Mouse (Mus musculus) cerebellum, adult 2 months (tissue): ENCODE measurements around the gene Mrtfa. TPM values are rescaled to one million over a fixed set of nuclear protein-coding genes. Genes with fewer than 3 reads are reported as not detected.

Experiments
- DNase-seq, 2 experiments: peaks; one replicate each; pipeline ENCODE4 v3.0.0; 2021
- H3K27ac ChIP-seq: fragments of 200-500 bp; 2 replicates; pipeline ENCODE4 v1.5.1; 2012; ENCODE audit warnings: low read length, control low read depth, inconsistent platforms; ENCODE audit not compliant: insufficient read depth
- H3K27me3 ChIP-seq: fragments of 200-500 bp; 2 replicates; pipeline ENCODE4 v1.6.1; 2012; ENCODE audit warnings: inconsistent platforms, mild to moderate bottlenecking, low read length, moderate library complexity; ENCODE audit not compliant: control insufficient read depth, insufficient read depth
- H3K4me1 ChIP-seq: fragments of 200-500 bp; 2 replicates; pipeline ENCODE4 v1.6.1; 2011; ENCODE audit warnings: low read length; ENCODE audit not compliant: control insufficient read depth, insufficient read depth
- H3K4me3 ChIP-seq: fragments of 200-500 bp; replicated peaks from 2 replicates; pipeline ENCODE3; 2011; ENCODE audit warnings: mild to moderate bottlenecking, low read depth, low read length, control low read depth; ENCODE audit not compliant: insufficient read depth
- CTCF ChIP-seq: fragments of 200-500 bp; IDR thresholded peaks from 2 replicates; pipeline ENCODE4 v1.5.1; 2011; ENCODE audit warnings: low read depth, mild to moderate bottlenecking, control low read depth, low read length, moderate library complexity, borderline replicate concordance; ENCODE audit not compliant: insufficient read depth
- POLR2A ChIP-seq: fragments of 200-500 bp; IDR thresholded peaks from 2 replicates; pipeline ENCODE4 v1.6.1; 2011; ENCODE audit warnings: low read length, control low read depth, borderline replicate concordance; ENCODE audit not compliant: insufficient read depth
- WGBS: fragments of 180-500 bp; shearing (Covaris S2); methylation state at CpG from one replicate; pipeline ENCODE4 v1.1.7; 2018; 5-methylcytosine and 5-hydroxymethylcytosine counted together
- polyA plus RNA-seq: library from polyadenylated mRNA; depleted of rRNA; stranded (reverse); fragments of >200 nt; gene quantifications from 2 replicates; pipeline ENCODE4 v1.2.3, GENCODE M21; 2012

Gene Mrtfa
- polyA plus RNA-seq, 1 experiment, result 20.0 TPM

DNA sequence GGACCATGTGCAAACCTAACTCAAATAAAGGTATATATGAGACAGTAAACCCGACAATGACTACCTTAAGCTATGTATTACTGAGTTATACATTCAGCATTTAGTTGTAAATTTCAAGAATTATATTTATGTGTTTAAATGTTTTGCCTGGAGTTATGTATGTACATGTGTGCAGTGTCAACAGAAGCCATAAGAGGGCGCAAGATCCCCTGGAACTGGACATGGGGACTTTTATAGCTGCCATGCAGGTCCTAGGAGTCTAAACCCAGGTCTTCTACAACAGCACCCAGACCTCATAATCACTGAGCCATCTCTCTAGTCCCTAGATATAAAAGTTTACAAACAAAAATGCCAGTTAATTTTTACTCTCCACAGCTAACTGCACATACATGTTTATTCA is 117.8 kb downstream of the Mrtfa start:
- Histone ChIP-seq H3K4me3 (no peak overlapping the region), H3K27me3 (no peaks in the 10 kb centered on the region), H3K4me1 (no peaks in the 10 kb centered on the region), H3K27ac (no peak overlapping the region)
- TF ChIP-seq CTCF, result 0 out of 2 replicates have a peak, but pooled peaks have one; percentile 12
- no peak for TF ChIP-seq POLR2A
- WGBS, result 77% methylated on average over 2 of the region's 2 CpGs
- DNase-seq, result no peak

DNA sequence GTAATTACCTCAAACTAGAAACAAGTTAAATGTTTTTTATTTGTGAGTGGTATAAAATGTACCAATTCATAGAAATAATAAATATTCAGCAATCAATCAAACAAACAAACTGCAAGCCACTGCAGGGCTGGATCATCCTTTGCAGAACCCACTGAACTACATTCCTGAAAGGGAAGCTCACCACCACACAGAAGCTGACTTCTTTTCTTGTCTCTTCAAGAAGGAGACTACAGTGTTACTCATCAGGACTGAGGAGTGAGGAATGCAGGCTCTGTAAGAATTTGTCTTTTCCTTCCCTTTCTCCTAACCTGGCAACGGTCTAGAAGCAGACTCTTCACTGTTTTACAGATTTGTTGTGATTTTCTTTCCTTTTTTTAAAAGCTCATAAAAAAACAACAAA is 120.1 kb downstream of the Mrtfa start:
- Histone ChIP-seq H3K27ac (no peak overlapping the region), H3K4me3 (no peak overlapping the region), H3K27me3 (no peaks in the 10 kb centered on the region), H3K4me1 (peaks cover 10% of the 10 kb centered on the region; the same call in 1 of the 2 replicates)
- DNase-seq, result no peak
- no peak for TF ChIP-seq POLR2A
- TF ChIP-seq CTCF, result no peak
- 90% methylated on average over 1 of the region's 1 CpGs for WGBS

DNA sequence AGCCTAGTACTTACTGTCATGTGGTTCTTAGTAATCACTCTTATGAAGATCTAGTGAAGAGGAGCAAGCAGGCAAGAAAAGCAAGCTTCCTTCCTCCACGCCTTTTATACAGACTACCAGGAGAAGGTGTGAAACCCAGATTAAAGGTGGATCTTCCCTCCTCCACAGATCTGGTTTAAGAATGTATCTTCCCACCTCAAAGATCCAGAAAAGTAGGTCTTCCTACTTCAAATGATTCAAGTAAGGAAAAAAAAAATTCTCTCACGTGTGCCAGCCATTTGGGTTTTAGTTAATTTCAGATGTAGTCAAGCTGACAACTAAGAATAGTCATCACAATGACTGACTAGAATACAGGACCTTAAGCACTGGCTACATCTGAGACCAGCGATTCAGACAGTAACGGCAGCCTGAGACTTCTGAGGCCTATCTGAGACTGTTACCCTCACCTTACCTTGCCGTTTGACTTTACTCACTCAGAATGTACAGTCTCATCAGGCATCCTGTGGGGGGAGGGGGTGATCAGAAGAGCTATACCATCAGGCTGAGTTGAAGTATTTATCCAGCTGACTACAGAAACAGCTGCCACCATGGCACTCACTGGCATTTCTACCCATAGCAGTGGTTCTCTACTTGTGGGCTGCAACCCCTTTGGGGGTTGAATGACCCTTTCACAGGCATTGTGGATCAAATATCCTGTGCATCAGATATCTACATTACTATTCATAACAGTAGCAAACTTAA is 121.7 kb downstream of the Mrtfa start:
- H3K4me3 ChIP-seq, result no peak overlapping the region
- no peaks in the 10 kb centered on the region for H3K27me3 ChIP-seq
- WGBS, result 96% methylated on average over 5 of the region's 5 CpGs
- no peak for DNase-seq
- H3K27ac ChIP-seq, result no peak overlapping the region
- H3K4me1 ChIP-seq, result peaks cover 12% of the 10 kb centered on the region; the same call in 1 of the 2 replicates
- TF ChIP-seq POLR2A (no peak), CTCF (no peak)

DNA sequence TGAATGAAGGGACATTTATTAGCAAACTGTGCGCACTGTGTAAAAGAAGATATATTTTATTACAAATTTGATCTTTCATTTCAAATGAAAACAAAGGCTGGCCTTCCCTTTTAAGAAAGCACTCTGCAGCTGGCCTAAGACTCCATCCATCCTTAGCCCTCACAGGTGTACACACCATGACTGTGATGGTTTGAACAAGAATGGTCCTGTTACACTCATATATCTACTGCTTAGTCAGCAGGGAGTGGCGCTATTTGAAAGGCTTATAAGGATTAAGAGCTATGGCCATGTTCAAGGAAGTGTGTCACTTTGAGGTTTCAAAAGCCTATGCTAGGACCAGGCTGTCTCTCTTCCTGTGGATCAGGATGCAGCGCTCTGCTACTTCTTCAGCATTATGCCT is 122.8 kb downstream of the Mrtfa start:
- H3K4me3 ChIP-seq, result no peak overlapping the region
- H3K27me3 ChIP-seq, result no peaks in the 10 kb centered on the region
- no peak overlapping the region for H3K27ac ChIP-seq
- WGBS, result 97% methylated on average over 3 of the region's 3 CpGs
- TF ChIP-seq POLR2A (no peak), CTCF (no peak)
- peaks cover 13% of the 10 kb centered on the region; the same call in 1 of the 2 replicates for H3K4me1 ChIP-seq
- no peak for DNase-seq

DNA sequence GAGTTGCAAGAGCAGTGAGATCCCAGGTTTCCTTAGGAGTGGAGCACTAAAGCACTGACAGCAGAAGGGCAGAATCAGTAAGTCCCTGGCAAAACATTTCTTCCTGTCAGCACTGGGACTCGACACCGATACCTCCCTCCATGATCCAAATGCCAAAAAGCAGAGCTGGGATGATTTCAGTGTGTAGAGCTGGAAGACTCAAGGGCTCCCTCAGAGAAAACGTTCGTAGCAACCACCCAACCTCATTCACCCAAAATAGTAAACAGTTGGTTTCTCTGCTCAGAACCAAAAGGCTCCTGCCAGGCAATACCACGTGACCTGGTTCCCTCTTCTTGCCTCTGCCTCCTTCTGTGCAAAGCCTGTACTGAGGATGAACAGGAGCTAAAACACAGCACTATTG is 123.6 kb downstream of the Mrtfa start:
- H3K27ac ChIP-seq, result no peak overlapping the region
- H3K4me1 ChIP-seq, result peaks cover 21% of the 10 kb centered on the region
- WGBS, result 5% methylated on average over 5 of the region's 5 CpGs
- TF ChIP-seq CTCF (no peak), POLR2A (no peak)
- DNase-seq, result peak; percentile 53 to 76
- no peak overlapping the region for H3K4me3 ChIP-seq
- H3K27me3 ChIP-seq, result no peaks in the 10 kb centered on the region

DNA sequence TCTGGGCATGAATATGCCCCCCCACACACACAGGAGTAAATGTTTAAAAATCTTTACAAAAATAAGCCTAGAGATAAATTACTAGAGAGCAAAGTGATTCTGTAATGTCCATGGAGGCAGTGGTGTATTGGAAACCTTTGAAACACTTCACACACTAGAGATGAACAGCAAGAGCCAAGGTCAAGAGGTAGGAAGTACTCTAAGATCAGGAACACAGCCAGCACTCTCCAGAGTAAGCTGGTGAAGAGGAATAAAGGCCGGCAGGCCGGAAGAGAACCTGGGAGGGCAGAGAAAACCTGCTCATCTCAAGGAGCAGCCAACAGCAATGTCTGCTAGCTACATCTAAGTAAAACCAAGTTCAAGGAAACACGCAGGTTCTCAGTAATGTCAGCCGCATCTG is 125.9 kb downstream of the Mrtfa start:
- Histone ChIP-seq H3K4me3 (no peak overlapping the region), H3K27ac (no peak overlapping the region), H3K4me1 (peaks cover 22% of the 10 kb centered on the region), H3K27me3 (no peaks in the 10 kb centered on the region)
- 79% methylated on average over 4 of the region's 4 CpGs for WGBS
- no peak for DNase-seq
- no peak for TF ChIP-seq CTCF
- no peak for TF ChIP-seq POLR2A

DNA sequence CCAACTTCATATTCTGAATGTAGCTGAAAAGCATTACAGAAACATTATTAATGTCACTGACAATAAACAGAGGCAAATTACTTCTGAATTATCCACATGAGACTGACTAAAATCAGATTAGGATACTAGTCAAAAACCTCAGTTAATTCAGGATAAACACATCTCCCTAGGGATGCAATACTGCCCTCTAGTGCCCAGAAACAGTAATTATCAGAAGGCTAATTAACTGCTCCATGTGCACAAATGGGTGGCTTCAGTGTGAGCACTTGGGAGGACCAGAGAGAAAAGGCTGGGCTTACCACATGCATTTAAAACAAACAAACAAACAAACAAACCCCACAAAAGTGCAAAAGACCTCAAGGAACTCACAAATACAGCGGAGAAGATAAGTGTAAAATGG is 126.4 kb downstream of the Mrtfa start:
- Histone ChIP-seq H3K4me1 (peaks cover 22% of the 10 kb centered on the region), H3K27ac (no peak overlapping the region), H3K27me3 (no peaks in the 10 kb centered on the region), H3K4me3 (no peak overlapping the region)
- DNase-seq, result peak in 1 of 2 experiments; percentile 48
- WGBS, result 83% methylated on average over 1 of the region's 1 CpGs
- TF ChIP-seq CTCF (peak; percentile 47; the same call in 1 of the 2 replicates), POLR2A (no peak)

DNA sequence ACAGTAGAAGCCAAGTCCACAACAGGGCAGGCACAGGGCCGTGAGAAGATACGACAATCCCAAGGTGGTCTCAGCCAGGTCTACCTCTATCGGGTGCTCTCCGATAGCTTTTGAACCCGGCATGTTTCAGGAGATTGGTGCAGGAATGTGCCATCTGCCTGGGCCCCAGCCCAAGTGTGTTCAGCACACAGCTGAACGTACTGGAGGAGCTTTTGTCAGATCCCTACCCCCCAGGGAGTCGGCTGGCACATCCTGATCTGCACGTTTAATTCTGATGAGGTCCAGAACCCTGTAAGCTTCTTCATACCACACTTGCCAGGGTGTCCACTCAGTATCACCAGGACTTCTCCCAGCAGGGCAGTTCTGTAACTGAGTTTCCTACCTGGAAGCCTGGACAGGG is 127.9 kb downstream of the Mrtfa start:
- WGBS, result 8% methylated on average over 8 of the region's 8 CpGs
- Histone ChIP-seq H3K27me3 (no peaks in the 10 kb centered on the region), H3K4me1 (peaks cover 22% of the 10 kb centered on the region), H3K4me3 (no peak overlapping the region), H3K27ac (no peak overlapping the region)
- DNase-seq, result peak; percentile 67 to 75
- TF ChIP-seq POLR2A (no peak), CTCF (no peak)
